Mouse (Mus musculus): ENCODE results near the gene Spin2-ps6.
"Not testable (repeated sequence)": the region's sequence is repeated elsewhere in the genome, so short reads cannot be mapped to it uniquely, and the experiment has no call there.

The Spin2-ps6 gene

DNA sequence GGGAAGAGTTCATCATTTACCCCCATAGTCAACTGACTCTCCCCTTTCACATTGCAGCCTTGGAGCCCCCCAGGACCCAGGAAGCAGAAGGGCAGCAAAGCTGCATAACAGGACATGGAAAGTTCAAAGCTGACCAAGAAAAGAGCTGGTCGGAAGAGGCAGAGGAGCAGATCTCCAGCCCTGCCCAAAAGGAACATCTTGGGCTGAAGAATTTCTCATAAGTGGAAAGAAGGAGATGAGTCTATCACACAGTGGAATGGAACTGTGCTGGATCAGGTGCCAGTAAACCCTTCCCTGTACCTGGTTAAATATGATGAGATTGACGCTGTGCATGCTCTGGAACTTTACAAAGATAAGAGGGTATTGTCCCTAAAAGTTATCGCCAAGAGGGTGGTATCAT lies at the start of gene Spin2-ps6:
Gene Spin2-ps6 (plus strand): TSS at position 301 of the 400 bp plus-strand sequence.
- not testable (repeated sequence) for DNase-seq (ENCODE audit: low spot score)
